Mouse (Mus musculus) right cerebral cortex, postnatal 4 days (tissue): ENCODE data around the gene Nomo1.

Source experiments
- DNase-seq: peaks from one replicate; pipeline ENCODE4 v3.0.0-alpha.2; 2022

Nomo1 gene

GRCm38 (mm10) chr7:46047873-46048562, 14.5 kb downstream of the Nomo1 start:
- DNase-seq, result no peak

- no peak for DNase-seq
These were observed 16.5 kb downstream of the Nomo1 start for GRCm38 (mm10) chr7:46049981-46050380.

- DNase-seq, result peak; percentile 36
These were observed 18.8 kb downstream of the Nomo1 start for GRCm38 (mm10) chr7:46052161-46052821.

- DNase-seq, result no peak
These were observed 20.1 kb downstream of the Nomo1 start for GRCm38 (mm10) chr7:46053566-46053965.

GRCm38 (mm10) chr7:46058882-46059281, 25.4 kb downstream of the Nomo1 start:
- no peak for DNase-seq

GRCm38 (mm10) chr7:46060688-46061087, 27.2 kb downstream of the Nomo1 start:
- no peak for DNase-seq

GRCm38 (mm10) chr7:46061614-46062013, 28.1 kb downstream of the Nomo1 start:
- DNase-seq, result no peak

- no peak for DNase-seq
These were observed 29.8 kb downstream of the Nomo1 start for GRCm38 (mm10) chr7:46063296-46063695.

- no peak for DNase-seq
These were observed 35.3 kb downstream of the Nomo1 start for GRCm38 (mm10) chr7:46068831-46069230.

- no peak for DNase-seq
These were observed 43.3 kb downstream of the Nomo1 start for GRCm38 (mm10) chr7:46076844-46077243.

GRCm38 (mm10) chr7:46077675-46078074, 44.2 kb downstream of the Nomo1 start:
- DNase-seq, result no peak

- DNase-seq, result no peak
These were observed 50.5 kb downstream of the Nomo1 start for GRCm38 (mm10) chr7:46084024-46084423.

GRCm38 (mm10) chr7:46084839-46085513, 51.5 kb downstream of the Nomo1 start:
- no peak for DNase-seq

GRCm38 (mm10) chr7:46086378-46086777, 52.9 kb downstream of the Nomo1 start:
- DNase-seq, result no peak

- no peak for DNase-seq
These were observed 54.7 kb downstream of the Nomo1 start for GRCm38 (mm10) chr7:46088241-46088640.

- DNase-seq, result no peak
These were observed 59.3 kb downstream of the Nomo1 start for GRCm38 (mm10) chr7:46092803-46093202.

- peak; percentile 82 for DNase-seq
These were observed 62.6 kb downstream of the Nomo1 start for GRCm38 (mm10) chr7:46096136-46096535.

GRCm38 (mm10) chr7:46097319-46097783, 63.9 kb downstream of the Nomo1 start:
- no peak for DNase-seq

GRCm38 (mm10) chr7:46098221-46098918, 64.9 kb downstream of the Nomo1 start:
- DNase-seq, result no peak

GRCm38 (mm10) chr7:46098919-46099286, 65.4 kb downstream of the Nomo1 start:
- no peak for DNase-seq

GRCm38 (mm10) chr7:46099682-46100081, 66.2 kb downstream of the Nomo1 start:
- no peak for DNase-seq

GRCm38 (mm10) chr7:46100563-46100962, 67.1 kb downstream of the Nomo1 start, which contains the start of gene Kcnj11:
Gene Kcnj11 (minus strand): TSS chr7:46100764.
- peak; percentile 94 for DNase-seq

- DNase-seq, result peak; percentile 65
These were observed 69.6 kb downstream of the Nomo1 start for GRCm38 (mm10) chr7:46103075-46103591.
